Mouse (Mus musculus): ENCODE results near the gene Prr12. TPM values are rescaled to one million over a fixed set of nuclear protein-coding genes. Genes with fewer than 3 reads are reported as not detected.
A peak's percentile ranks its signal among the peaks of the same experiment; 100 is the strongest.
"Not testable (repeated sequence)": the region's sequence is repeated elsewhere in the genome, so short reads cannot be mapped to it uniquely, and the experiment has no call there.

Gene Prr12
- total RNA-seq (2021), result 10 to 100 TPM; 17.9 to 29.6 TPM
- long read RNA-seq, experiment 1, partial matches to known transcripts, result 4 of 4 reads
- long read RNA-seq, experiment 1, other reads (novel, unspliced or antisense), result 0 of 4 reads
- long read RNA-seq, experiment 2, partial matches to known transcripts, result 1 of 4 reads
- long read RNA-seq, experiment 2, other reads (novel, unspliced or antisense), result 2 of 4 reads

DNA sequence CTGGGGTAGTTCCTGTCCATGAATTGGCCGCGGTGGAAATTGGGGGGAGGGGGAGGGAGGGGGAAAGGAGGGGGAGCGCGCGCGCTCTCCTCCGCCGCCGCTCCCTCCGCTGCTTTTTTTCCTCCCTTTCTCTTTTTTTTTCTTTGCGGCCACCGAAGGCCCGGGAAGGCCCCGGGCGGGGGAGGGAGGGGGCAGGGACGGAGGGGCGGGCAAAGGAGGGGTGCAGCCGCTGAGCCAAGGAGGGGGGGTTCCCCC lies at the start of gene Prr12:
Gene Prr12, minus strand, starts transcription at position 20 of the 255 bp plus-strand sequence.
- DNase-seq, result no peak
- intact Hi-C loops (cut with DNase I; ENCODE audit: low total_unique reads), result no loop called here

- no peak for DNase-seq
- intact Hi-C loops (cut with DNase I; ENCODE audit: low total_unique reads), result no loop called here
Observed at GRCm38 (mm10) chr7:45102441-45102840, 49.8 kb upstream of the Prr12 start.

GRCm38 (mm10) chr7:45100046-45100445 lies 47.4 kb upstream of the Prr12 start:
- intact Hi-C loops (cut with DNase I; ENCODE audit: low total_unique reads), result no loop called here
- no peak for DNase-seq

- intact Hi-C loops (cut with DNase I; ENCODE audit: low total_unique reads), result no loop called here
- DNase-seq, result no peak
Observed at GRCm38 (mm10) chr7:45098541-45099240, 46.0 kb upstream of the Prr12 start.

GRCm38 (mm10) chr7:45097479-45097878 lies 44.8 kb upstream of the Prr12 start:
- DNase-seq, result no peak
- intact Hi-C loops (cut with DNase I; ENCODE audit: low total_unique reads), result no loop called here

DNA sequence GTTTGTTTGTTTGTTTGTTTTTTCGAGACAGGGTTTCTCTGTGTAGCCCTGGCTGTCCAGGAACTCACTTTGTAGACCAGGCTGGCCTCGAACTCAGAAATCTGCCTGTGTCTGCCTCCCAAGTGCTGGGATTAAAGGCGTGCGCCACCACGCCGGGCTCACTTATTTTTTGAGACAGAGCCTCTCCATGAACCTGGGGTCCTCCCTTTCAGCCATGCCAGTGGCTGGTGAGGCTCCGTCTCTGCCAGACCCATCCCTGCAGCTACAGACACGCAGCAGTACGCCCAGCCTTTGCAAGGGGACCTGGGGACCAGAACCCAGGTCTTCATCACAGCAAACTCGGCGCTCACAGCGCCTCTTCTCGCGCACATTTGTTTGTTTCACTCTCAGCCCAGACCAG lies 43.3 kb upstream of the Prr12 start:
- intact Hi-C loops (cut with DNase I; ENCODE audit: low total_unique reads), result not testable (repeated sequence)

DNA sequence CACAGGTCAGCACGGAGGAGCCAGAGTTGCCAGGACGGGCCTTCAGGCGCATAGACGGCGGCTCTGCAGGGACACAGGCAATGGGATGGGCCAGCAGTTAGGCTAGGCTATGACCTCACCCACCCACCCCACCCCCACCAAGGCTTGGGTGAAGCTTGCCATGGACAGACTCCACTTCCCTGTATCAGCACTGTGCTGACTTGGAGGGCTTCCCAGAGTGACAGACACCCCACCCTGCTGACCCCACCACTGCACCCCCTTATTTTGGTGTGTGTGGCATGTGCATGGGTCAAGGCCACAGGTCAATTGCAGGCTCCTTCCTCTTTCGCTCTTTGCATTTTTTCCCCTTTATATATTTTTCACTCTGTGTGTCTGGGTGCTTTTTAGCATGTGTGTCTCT lies 42.7 kb upstream of the Prr12 start:
- intact Hi-C loops (cut with DNase I; ENCODE audit: low total_unique reads), result no loop called here
- DNase-seq, result no peak

More for the DNA sequence above, 43.3 kb upstream of the Prr12 start:
- not testable (repeated sequence) for DNase-seq

GRCm38 (mm10) chr7:45094121-45094520 lies 41.4 kb upstream of the Prr12 start:
- no peak for DNase-seq
- intact Hi-C loops (cut with DNase I; ENCODE audit: low total_unique reads), result no loop called here

DNA sequence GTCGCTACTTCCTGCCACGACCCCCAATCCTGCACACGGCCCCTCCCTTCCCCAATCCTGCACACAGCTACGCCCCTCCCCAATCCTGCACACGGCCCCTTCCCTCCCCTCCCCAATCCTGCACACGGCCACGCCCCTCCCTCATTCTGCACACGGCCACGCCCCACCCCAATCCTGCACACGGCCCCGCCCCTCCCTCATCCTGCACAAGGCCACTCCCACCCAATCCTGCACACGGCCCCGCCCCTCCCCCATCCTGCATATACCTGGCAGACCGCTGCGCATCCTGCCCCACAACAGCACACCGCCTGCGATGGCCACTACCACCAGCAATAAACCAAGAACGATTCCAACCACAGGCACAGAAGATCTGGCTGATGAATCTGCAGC lies 40.8 kb upstream of the Prr12 start:
- intact Hi-C loops (cut with DNase I; ENCODE audit: low total_unique reads), result no loop called here
- no peak for DNase-seq

DNA sequence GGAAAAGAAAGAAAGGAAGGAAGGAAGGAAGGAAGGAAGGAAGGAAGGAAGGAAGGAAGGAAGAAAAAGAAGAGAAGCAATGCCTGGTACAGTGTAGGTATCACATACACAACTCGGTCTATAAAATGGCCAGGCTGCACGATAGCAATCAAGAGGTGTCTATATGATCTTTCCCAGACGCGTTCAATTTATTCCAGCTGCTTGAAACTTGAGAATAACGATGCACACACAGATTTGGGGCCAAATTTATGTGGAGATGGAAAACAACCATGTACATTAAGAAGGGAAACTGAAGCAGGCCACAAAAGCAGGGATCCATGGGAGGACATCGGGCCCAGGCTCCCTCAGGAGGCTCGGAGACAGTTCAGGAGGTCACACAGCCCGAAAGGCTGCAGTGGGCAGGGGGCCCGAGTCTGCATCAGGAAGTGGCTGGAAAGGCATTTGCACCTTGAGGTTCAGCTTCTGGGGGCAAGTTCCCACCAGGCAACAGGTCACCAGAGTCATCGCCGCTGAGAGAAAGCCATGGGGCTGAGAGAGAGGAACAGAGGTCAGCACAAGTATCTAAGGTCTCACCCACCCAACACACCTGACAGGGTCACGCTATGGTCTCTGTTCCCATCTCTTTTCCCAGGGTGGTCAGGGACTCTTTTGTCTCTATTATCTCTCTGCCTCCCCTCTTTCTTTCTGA lies 40.3 kb upstream of the Prr12 start:
- DNase-seq, result no peak
- intact Hi-C loops (cut with DNase I; ENCODE audit: low total_unique reads), result no loop called here

GRCm38 (mm10) chr7:45092048-45092447 lies 39.4 kb upstream of the Prr12 start, which contains the start of gene Rcn3:
Rcn3 (minus strand) TSS chr7:45092221.
- DNase-seq, result peak; percentile 93
- intact Hi-C loops (cut with DNase I; ENCODE audit: low total_unique reads), result no loop called here

- intact Hi-C loops (cut with DNase I; ENCODE audit: low total_unique reads), result no loop called here
- DNase-seq, result peak; percentile 57
Observed at GRCm38 (mm10) chr7:45091001-45091990, 38.6 kb upstream of the Prr12 start.

GRCm38 (mm10) chr7:45090251-45090977 lies 37.7 kb upstream of the Prr12 start:
- no peak for DNase-seq

GRCm38 (mm10) chr7:45088597-45088996 lies 35.9 kb upstream of the Prr12 start:
- no peak for DNase-seq
- intact Hi-C loops (cut with DNase I; ENCODE audit: low total_unique reads), result no loop called here

More at GRCm38 (mm10) chr7:45090251-45090977, 37.7 kb upstream of the Prr12 start:
- intact Hi-C loops (cut with DNase I; ENCODE audit: low total_unique reads), result no loop called here

DNA sequence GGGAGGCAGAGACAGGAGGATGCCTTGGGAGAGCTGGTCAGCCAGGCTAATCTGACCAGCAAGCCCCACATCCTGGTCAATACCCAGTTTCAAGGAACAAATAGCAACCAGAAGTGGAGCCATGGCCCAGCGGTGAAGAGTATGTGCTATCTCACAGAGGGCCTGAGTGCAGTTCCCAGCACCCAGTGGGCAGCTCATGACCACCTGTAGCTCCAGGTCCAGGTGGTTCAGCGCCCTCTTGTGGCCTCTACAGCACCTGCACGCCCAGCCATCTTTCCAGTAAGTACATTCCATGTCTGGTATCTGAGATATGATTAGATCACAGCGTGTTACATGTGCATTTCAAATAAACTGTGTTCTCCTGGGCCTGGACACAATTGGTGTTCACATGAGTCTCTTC lies 33.4 kb upstream of the Prr12 start:
- intact Hi-C loops (cut with DNase I; ENCODE audit: low total_unique reads), result no loop called here
- DNase-seq, result no peak

DNA sequence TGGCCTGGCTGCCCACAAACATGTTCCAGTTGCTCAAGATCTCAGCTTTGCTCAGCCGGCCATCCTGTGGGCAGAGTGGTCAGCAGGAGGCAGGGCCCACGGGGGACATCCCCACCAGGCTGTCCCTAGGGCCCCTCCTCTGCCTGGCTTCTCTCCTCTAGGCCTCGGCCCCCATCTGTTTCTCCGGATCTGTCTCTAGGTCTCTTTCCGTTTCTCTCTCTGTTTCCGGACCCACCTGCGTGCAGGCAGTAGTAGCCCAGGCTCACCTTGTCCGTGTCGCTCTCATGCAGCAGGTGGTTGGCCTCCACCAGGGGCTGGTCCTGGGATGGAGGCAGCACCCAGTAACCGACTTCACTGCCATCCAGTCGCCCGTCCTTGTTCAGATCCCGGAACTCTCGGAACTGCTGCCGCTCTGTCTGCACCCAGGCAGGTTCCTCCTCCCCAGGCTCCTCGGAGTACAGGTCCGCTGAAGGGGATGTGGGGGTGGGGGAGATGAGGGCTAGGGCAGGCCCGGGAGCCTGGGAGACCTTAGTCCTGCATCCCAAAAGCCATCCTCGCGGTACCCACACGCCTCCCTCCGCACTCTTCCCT lies 30.7 kb upstream of the Prr12 start:
- no peak for DNase-seq
- intact Hi-C loops (cut with DNase I; ENCODE audit: low total_unique reads), result no loop called here

DNA sequence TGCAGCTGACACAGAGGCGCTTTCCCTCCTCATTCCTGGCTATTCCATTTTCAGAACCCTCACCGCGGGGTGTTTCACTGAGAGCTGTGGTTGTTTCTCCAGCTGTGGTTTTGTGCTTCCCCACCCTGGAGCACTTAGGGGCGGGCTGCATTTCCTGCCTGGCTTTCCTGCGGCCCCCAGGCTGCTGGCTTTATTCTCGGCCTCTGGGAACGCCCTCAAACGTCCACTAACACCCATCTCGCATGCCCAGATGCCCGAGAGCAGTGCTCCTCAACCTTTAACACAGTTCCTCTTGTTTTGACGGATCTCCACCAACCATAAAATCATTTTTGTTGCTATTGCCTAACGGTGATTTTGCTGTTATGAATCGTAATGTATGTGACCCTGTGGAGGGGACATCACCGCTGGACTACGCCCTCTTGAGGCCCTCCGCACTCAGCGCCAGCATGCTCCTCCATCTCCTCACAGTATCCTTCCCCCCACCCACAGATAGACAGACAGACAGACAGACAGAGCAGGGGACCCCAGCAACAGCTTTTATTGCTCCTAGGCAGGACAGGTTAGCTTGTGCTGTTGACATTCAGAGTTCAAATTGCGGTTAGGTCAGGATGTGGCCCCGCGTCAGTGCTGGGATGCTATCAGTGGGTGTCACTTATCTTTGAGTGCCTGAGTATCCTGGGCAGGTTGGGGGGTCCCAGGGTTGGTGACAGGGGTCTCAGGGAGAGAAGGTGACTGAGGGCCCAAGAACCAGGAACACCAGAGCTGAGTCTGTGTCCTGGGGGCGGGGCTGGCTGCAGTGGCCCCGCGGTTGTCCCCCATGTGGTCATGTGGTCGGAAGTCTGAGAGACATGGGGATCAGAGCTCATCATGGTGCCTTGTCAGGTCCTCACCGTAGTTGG lies 30.0 kb upstream of the Prr12 start:
- peak; percentile 65 for DNase-seq
- intact Hi-C loops (cut with DNase I; ENCODE audit: low total_unique reads), result no loop called here

DNA sequence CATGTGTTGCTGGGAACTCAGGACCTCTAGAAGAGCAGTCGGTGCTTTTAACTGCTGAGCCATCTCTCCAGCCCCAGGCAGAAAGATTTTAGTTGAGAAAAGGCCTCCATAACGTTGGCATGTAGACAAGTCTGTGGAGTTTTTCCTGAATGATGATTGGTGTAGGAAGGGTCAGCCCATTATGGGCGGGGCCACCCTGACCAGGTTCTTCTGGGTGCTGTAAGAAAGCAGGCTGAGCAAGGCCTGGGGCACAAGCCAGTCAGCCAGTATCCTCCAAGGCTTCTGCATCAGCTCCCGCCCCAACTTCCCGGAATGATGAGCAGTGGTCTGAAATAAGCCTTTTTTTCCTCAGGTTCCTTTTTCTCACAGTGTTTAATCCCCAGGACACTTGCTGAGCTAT lies 28.3 kb upstream of the Prr12 start:
- intact Hi-C loops (cut with DNase I; ENCODE audit: low total_unique reads), result no loop called here
- DNase-seq, result no peak

All from gastrocnemius, postnatal 14 days (tissue).